Mouse (Mus musculus): ENCODE data around the gene Ifit3.

DNA sequence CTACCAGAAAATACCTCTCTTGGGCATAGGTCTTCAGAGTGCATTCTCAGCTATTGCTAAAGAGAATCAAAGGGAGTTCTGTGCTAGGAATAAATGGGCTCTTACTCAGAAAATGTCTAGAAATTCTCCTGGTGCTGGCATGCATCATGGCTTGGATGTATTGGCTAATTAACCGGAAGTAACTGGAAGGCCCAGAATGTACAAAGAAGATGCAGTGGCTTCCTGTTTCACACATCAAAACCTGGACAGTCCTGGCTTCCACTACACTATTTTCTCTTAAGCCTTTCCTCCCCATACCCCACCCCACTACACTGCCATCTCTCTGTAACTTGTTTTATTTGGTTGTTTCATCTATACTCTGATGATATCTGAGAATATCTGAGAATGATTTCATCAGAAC, 43.9 kb upstream of the Ifit3 start:
- TF ChIP-seq POLR2A (IDR thresholded peaks at IDR 0.05; ENCODE audit: insufficient read depth, low read depth, low read length), result no peak
- no peak for TF ChIP-seq CTCF (IDR thresholded peaks at IDR 0.05)

Data from heart, adult 2 months (tissue).